Mouse (Mus musculus) liver, embryonic 13.5 days (tissue): ENCODE results near the gene Agbl5. TPM values are rescaled to one million over a fixed set of nuclear protein-coding genes. Genes with fewer than 3 reads are reported as not detected.

Source experiments
- ATAC-seq: fragments of 200-750 bp; cut with Nextera tagmentation; 2 replicates; pipeline ENCODE4 v1.8.0; 2017; ENCODE audit warnings: low read depth, mild to moderate bottlenecking, moderate number of reproducible peaks, moderate library complexity
- DNase-seq: peaks from one replicate; pipeline ENCODE4 v3.0.0; 2022
- H3K27ac ChIP-seq: fragments of 300-500 bp; sonication (generic); 2 replicates; pipeline ENCODE4 v1.5.1; 2015; ENCODE audit warnings: moderate library complexity, mild to moderate bottlenecking, inconsistent platforms
- H3K27me3 ChIP-seq: fragments of 300-500 bp; sonication (generic); 2 replicates; pipeline ENCODE4 v1.6.1; 2015; ENCODE audit warnings: mild to moderate bottlenecking, inconsistent platforms
- H3K36me3 ChIP-seq: fragments of 300-500 bp; sonication (generic); 2 replicates; pipeline ENCODE4 v1.6.1; 2015; ENCODE audit warnings: mild to moderate bottlenecking, inconsistent platforms
- H3K4me1 ChIP-seq: fragments of 300-500 bp; sonication (generic); replicated peaks from 2 replicates; pipeline ENCODE4 v1.6.1; 2015; ENCODE audit warnings: inconsistent platforms
- H3K4me2 ChIP-seq: fragments of 300-500 bp; sonication (generic); 2 replicates; pipeline ENCODE4 v1.6.1; 2015; ENCODE audit warnings: inconsistent platforms, mild to moderate bottlenecking, moderate library complexity
- H3K4me3 ChIP-seq: fragments of 300-500 bp; sonication (generic); replicated peaks from 2 replicates; pipeline ENCODE4 v1.5.1; 2015; ENCODE audit warnings: mild to moderate bottlenecking, inconsistent platforms
- H3K9ac ChIP-seq: fragments of 300-500 bp; sonication (generic); 2 replicates; pipeline ENCODE4 v1.6.1; 2015; ENCODE audit warnings: mild to moderate bottlenecking, inconsistent platforms
- H3K9me3 ChIP-seq: fragments of 300-500 bp; sonication (generic); replicated peaks from 2 replicates; pipeline ENCODE4 v1.6.1; 2016; ENCODE audit warnings: inconsistent platforms
- WGBS: fragments of 180-500 bp; shearing (Covaris S2); methylation state at CpG from one replicate; pipeline ENCODE4 v1.1.7; 2015; ENCODE audit not compliant: insufficient replicate concordance; 5-methylcytosine and 5-hydroxymethylcytosine counted together
- polyA plus RNA-seq: library from polyadenylated mRNA; unstranded; fragments of >200 nt; fragmentation: Nextera tagmentation; extraction: Ambion mirVana; gene quantifications from 2 replicates; pipeline ENCODE4 v1.2.1, GENCODE M21; 2015

The Agbl5 gene
- polyA plus RNA-seq, 1 experiment from 2014 or later: 4.3 TPM

- Histone ChIP-seq H3K9me3 (no peaks in the 10 kb centered on the region), H3K27ac (peak overlapping the region; percentile 92), H3K4me1 (peaks cover 37% of the 10 kb centered on the region), H3K27me3 (no peaks in the 10 kb centered on the region), H3K36me3 (peaks cover 22% of the 10 kb centered on the region), H3K4me2 (peak overlapping the region; percentile 91), H3K4me3 (peak overlapping the region; percentile 81), H3K9ac (peak overlapping the region; percentile 83)
- WGBS: under 1% methylated on average over 28 of the region's 28 CpGs
- DNase-seq: peak; percentile 93
- peak; percentile 84 for ATAC-seq
These were observed 597 bp upstream of the Agbl5 start for GRCm38 (mm10) chr5:30887858-30888336.

GRCm38 (mm10) chr5:30889088-30889754, 727 bp downstream of the Agbl5 start:
- DNase-seq: peak; percentile 69
- peak; percentile 18 for ATAC-seq
- no peaks in the 10 kb centered on the region for H3K9me3 ChIP-seq
- peak overlapping the region; percentile 81 for H3K4me3 ChIP-seq
- peak overlapping the region; percentile 83 for H3K9ac ChIP-seq
- no peaks in the 10 kb centered on the region for H3K27me3 ChIP-seq
- H3K27ac ChIP-seq: peak overlapping the region; percentile 92
- H3K4me2 ChIP-seq: peak overlapping the region; percentile 91
- H3K36me3 ChIP-seq: peaks cover 35% of the 10 kb centered on the region
- 2% methylated on average over 42 of the region's 42 CpGs for WGBS
- peaks cover 37% of the 10 kb centered on the region for H3K4me1 ChIP-seq

GRCm38 (mm10) chr5:30890375-30890774, 1.9 kb downstream of the Agbl5 start:
- H3K4me2 ChIP-seq: peak overlapping the region; percentile 91
- 74% methylated on average over 7 of the region's 7 CpGs for WGBS
- H3K9ac ChIP-seq: peak overlapping the region; percentile 83; the same call in 1 of the 2 replicates
- H3K4me1 ChIP-seq: peaks cover 33% of the 10 kb centered on the region
- peaks cover 46% of the 10 kb centered on the region for H3K36me3 ChIP-seq
- DNase-seq (no peak), ATAC-seq (no peak)
- H3K9me3 ChIP-seq: no peaks in the 10 kb centered on the region
- H3K27ac ChIP-seq: peak overlapping the region; percentile 92; the same call in 1 of the 2 replicates
- no peaks in the 10 kb centered on the region for H3K27me3 ChIP-seq
- H3K4me3 ChIP-seq: peak overlapping the region; percentile 81

GRCm38 (mm10) chr5:30901860-30902259, 13.4 kb downstream of the Agbl5 start:
- no peak for ATAC-seq
- Histone ChIP-seq H3K9ac (no peak overlapping the region), H3K36me3 (peaks cover 77% of the 10 kb centered on the region), H3K4me3 (no peak overlapping the region), H3K9me3 (no peaks in the 10 kb centered on the region), H3K27me3 (no peaks in the 10 kb centered on the region), H3K27ac (no peak overlapping the region), H3K4me1 (peaks cover 34% of the 10 kb centered on the region), H3K4me2 (no peak overlapping the region)
- WGBS: 86% methylated on average over 5 of the region's 5 CpGs
- no peak for DNase-seq

- peak; percentile 97 for DNase-seq
- H3K4me2 ChIP-seq: peak within 1 kb of the TSS; percentile 96
- WGBS: under 1% methylated on average over 58 of the region's 58 CpGs
- peaks cover 37% of the 10 kb centered on the region for H3K36me3 ChIP-seq
- peak within 1 kb of the TSS; percentile 97 for H3K27ac ChIP-seq
- peak; percentile 96 for ATAC-seq
- peak within 1 kb of the TSS; percentile 76 for H3K4me3 ChIP-seq
- no peaks in the 10 kb centered on the region for H3K27me3 ChIP-seq
- H3K9me3 ChIP-seq: no peaks in the 10 kb centered on the region
- peaks cover 69% of the 10 kb centered on the region for H3K4me1 ChIP-seq
- peak within 1 kb of the TSS; percentile 94 for H3K9ac ChIP-seq
These were observed 19.0 kb downstream of the Agbl5 start, which contains the start of gene Ost4 for GRCm38 (mm10) chr5:30907413-30908059. Gene Ost4, minus strand, starts transcription at chr5:30907788.

GRCm38 (mm10) chr5:30908426-30909299, 20.2 kb downstream of the Agbl5 start:
- Histone ChIP-seq H3K27me3 (no peaks in the 10 kb centered on the region), H3K9ac (peak overlapping the region; percentile 94), H3K36me3 (peaks cover 26% of the 10 kb centered on the region), H3K9me3 (no peaks in the 10 kb centered on the region), H3K27ac (peak overlapping the region; percentile 89), H3K4me2 (peak overlapping the region; percentile 96), H3K4me3 (peak overlapping the region; percentile 76), H3K4me1 (peaks cover 80% of the 10 kb centered on the region)
- ATAC-seq (no peak), DNase-seq (no peak)
- WGBS: 43% methylated on average over 13 of the region's 13 CpGs

- peak overlapping the region; percentile 94; the same call in 1 of the 2 replicates for H3K9ac ChIP-seq
- H3K4me3 ChIP-seq: no peak overlapping the region
- H3K36me3 ChIP-seq: peaks cover 20% of the 10 kb centered on the region
- H3K27me3 ChIP-seq: no peaks in the 10 kb centered on the region
- no peaks in the 10 kb centered on the region for H3K9me3 ChIP-seq
- ATAC-seq (no peak), DNase-seq (no peak)
- 25% methylated on average over 7 of the region's 7 CpGs for WGBS
- H3K4me2 ChIP-seq: peak overlapping the region; percentile 96
- H3K4me1 ChIP-seq: peaks cover 85% of the 10 kb centered on the region
- H3K27ac ChIP-seq: peak overlapping the region; percentile 89
These were observed 20.8 kb downstream of the Agbl5 start for GRCm38 (mm10) chr5:30909300-30909659.

- Histone ChIP-seq H3K9ac (no peak overlapping the region), H3K9me3 (no peaks in the 10 kb centered on the region), H3K4me3 (no peak overlapping the region), H3K27me3 (no peaks in the 10 kb centered on the region), H3K4me2 (0 out of 2 replicates have a peak overlapping the region, but pooled peaks have one; percentile 96), H3K36me3 (peaks cover 14% of the 10 kb centered on the region), H3K4me1 (peaks cover 85% of the 10 kb centered on the region), H3K27ac (peak overlapping the region; percentile 89)
- 76% methylated on average over 7 of the region's 7 CpGs for WGBS
- DNase-seq (no peak), ATAC-seq (no peak)
These were observed 21.4 kb downstream of the Agbl5 start for GRCm38 (mm10) chr5:30909863-30910262.

- Histone ChIP-seq H3K4me1 (peaks cover 85% of the 10 kb centered on the region), H3K9me3 (no peaks in the 10 kb centered on the region), H3K27me3 (no peaks in the 10 kb centered on the region), H3K36me3 (peaks cover 8% of the 10 kb centered on the region), H3K9ac (no peak overlapping the region), H3K4me3 (no peak overlapping the region), H3K4me2 (no peak overlapping the region), H3K27ac (peak overlapping the region; percentile 36; the same call in 1 of the 2 replicates)
- no peak for ATAC-seq
- no peak for DNase-seq
These were observed 22.0 kb downstream of the Agbl5 start for GRCm38 (mm10) chr5:30910481-30910880.

GRCm38 (mm10) chr5:30912156-30912555, 23.7 kb downstream of the Agbl5 start:
- DNase-seq (no peak), ATAC-seq (no peak)
- Histone ChIP-seq H3K4me1 (peaks cover 87% of the 10 kb centered on the region), H3K4me2 (0 out of 2 replicates have a peak overlapping the region, but pooled peaks have one; percentile 67), H3K27ac (peak overlapping the region; percentile 83), H3K4me3 (no peak overlapping the region), H3K9me3 (no peaks in the 10 kb centered on the region), H3K27me3 (no peaks in the 10 kb centered on the region), H3K36me3 (peaks cover 5% of the 10 kb centered on the region), H3K9ac (no peak overlapping the region)
- WGBS: 55% methylated on average over 5 of the region's 5 CpGs
